Mouse (Mus musculus) spleen, adult 2 months (tissue): Measurements from ENCODE around the gene Map4k2. TPM values are rescaled to one million over a fixed set of nuclear protein-coding genes. Genes with fewer than 3 reads are reported as not detected.
A peak's percentile ranks its signal among the peaks of the same experiment; 100 is the strongest.
"Not testable (repeated sequence)": the region's sequence is repeated elsewhere in the genome, so short reads cannot be mapped to it uniquely, and the experiment has no call there.

Experiments used
- DNase-seq, 2 experiments: peaks; one replicate each; pipeline versions ENCODE4 v3.0.0 to v3.0.0-alpha.2; 2012 to 2021; ENCODE audit warnings: low spot score in 2 of 2, low read depth in 1 of 2
- H3K27ac ChIP-seq: fragments of 200-500 bp; 2 replicates; pipeline ENCODE4 v1.5.1; 2012; ENCODE audit warnings: low read length, inconsistent platforms; ENCODE audit not compliant: insufficient read depth
- H3K27me3 ChIP-seq: fragments of 200-500 bp; 2 replicates; pipeline ENCODE4 v1.6.1; 2012; ENCODE audit warnings: mild to moderate bottlenecking, moderate library complexity, low read length, inconsistent platforms; ENCODE audit not compliant: control insufficient read depth, insufficient read depth
- H3K36me3 ChIP-seq: fragments of 200-500 bp; 2 replicates; pipeline ENCODE4 v1.6.1; 2012; ENCODE audit warnings: mild to moderate bottlenecking, low read length, inconsistent platforms; ENCODE audit not compliant: control insufficient read depth, insufficient read depth
- H3K4me1 ChIP-seq: fragments of 200-500 bp; 2 replicates; pipeline ENCODE4 v1.6.1; 2011; ENCODE audit warnings: inconsistent platforms; ENCODE audit not compliant: control insufficient read depth, insufficient read depth, insufficient read length
- H3K4me3 ChIP-seq: fragments of 200-500 bp; 2 replicates; pipeline ENCODE4 v1.5.1; 2011; ENCODE audit warnings: mild to moderate bottlenecking, inconsistent platforms; ENCODE audit not compliant: insufficient read depth, insufficient read length; ENCODE audit errors: extremely low read depth
- CTCF ChIP-seq: fragments of 200-500 bp; IDR thresholded peaks from 2 replicates; pipeline ENCODE4 v1.5.1; 2011; ENCODE audit warnings: mild to moderate bottlenecking, inconsistent platforms; ENCODE audit not compliant: insufficient read depth, insufficient read length, insufficient replicate concordance; ENCODE audit errors: extremely low read depth
- POLR2A ChIP-seq: fragments of 200-500 bp; IDR thresholded peaks from 2 replicates; pipeline ENCODE4 v1.6.1; 2011; ENCODE audit warnings: low read depth, low read length, inconsistent platforms
- WGBS: fragments of 180-500 bp; shearing (Covaris S2); methylation state at CpG from one replicate; pipeline ENCODE4 v1.1.7; 2018; 5-methylcytosine and 5-hydroxymethylcytosine counted together
- polyA plus RNA-seq: library from polyadenylated mRNA; depleted of rRNA; stranded (reverse); fragments of >200 nt; gene quantifications from 2 replicates; pipeline ENCODE4 v1.2.3, GENCODE M21; 2012

The Map4k2 gene
- polyA plus RNA-seq, 1 experiment = 487 TPM

GRCm38 (mm10) chr19:6305517-6306115 lies 35.3 kb upstream of the Map4k2 start:
- DNase-seq = no peak

DNA sequence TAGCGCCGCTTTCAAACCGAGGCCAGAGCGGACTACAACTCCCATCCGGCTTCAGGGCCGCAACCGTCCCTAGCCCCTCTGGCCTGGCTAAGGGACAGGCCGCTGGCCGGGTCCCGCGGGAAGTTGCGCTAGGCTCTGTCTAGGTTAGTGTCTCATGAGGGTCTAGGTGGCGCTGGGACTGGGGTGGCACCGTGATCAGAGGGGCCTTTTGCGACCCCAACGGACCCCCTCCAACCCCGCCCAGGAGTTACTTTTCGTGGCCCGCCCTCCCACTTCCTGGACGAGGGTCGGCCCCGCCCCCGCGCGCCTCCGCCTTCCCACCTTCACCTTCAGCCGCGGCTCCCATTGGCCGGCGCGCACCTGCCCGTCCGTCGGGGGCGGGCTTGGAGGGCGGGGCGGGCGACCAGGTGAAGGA lies 34.8 kb upstream of the Map4k2 start, which contains the start of gene Cdc42bpg:
TSS of gene Cdc42bpg (plus strand) at position 320 of the 415 bp plus-strand sequence.
- H3K4me3 ChIP-seq = peak within 1 kb of the TSS; percentile 72
- no peak for TF ChIP-seq POLR2A
- TF ChIP-seq CTCF = no peak
- H3K27ac ChIP-seq = peak within 1 kb of the TSS; percentile 81
- H3K27me3 ChIP-seq = no peaks in the 10 kb centered on the region
- H3K36me3 ChIP-seq = no peaks in the 10 kb centered on the region
- under 1% methylated on average over 37 of the region's 38 CpGs for WGBS
- peak; percentile 64 to 90 for DNase-seq
- no peaks in the 10 kb centered on the region; the same call in none of the 2 replicates for H3K4me1 ChIP-seq

More at GRCm38 (mm10) chr19:6305517-6306115, 35.3 kb upstream of the Map4k2 start:
- no peak for TF ChIP-seq POLR2A
- no peak for TF ChIP-seq CTCF
- Histone ChIP-seq H3K27ac (peak overlapping the region; percentile 81), H3K4me3 (peak overlapping the region; percentile 72; the same call in 1 of the 2 replicates), H3K4me1 (no peaks in the 10 kb centered on the region; the same call in none of the 2 replicates), H3K36me3 (no peaks in the 10 kb centered on the region), H3K27me3 (no peaks in the 10 kb centered on the region)
- WGBS = 72% methylated on average over 8 of the region's 8 CpGs

DNA sequence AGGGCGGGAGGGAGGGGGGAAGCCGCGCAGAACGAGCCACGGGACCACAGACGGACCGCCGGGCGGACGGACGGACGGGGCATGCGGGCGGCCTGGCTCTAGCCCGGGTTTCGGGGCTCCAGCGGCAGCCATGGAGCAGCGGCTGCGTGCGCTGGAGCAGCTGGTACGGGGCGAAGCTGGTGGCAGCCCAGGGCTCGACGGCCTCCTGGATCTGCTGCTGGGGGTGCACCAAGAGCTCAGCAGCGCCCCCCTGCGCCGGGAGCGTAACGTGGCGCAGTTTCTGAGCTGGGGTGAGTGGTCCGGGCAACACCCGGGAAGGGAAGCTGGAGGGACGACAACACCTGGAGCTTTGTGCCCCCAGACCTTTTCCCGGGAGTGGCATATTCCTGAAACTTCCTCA lies 34.3 kb upstream of the Map4k2 start:
- Histone ChIP-seq H3K27ac (peak overlapping the region; percentile 49; the same call in 1 of the 2 replicates), H3K27me3 (no peaks in the 10 kb centered on the region), H3K4me3 (peak overlapping the region; percentile 72), H3K4me1 (no peaks in the 10 kb centered on the region; the same call in none of the 2 replicates), H3K36me3 (no peaks in the 10 kb centered on the region)
- WGBS = under 1% methylated on average over 25 of the region's 34 CpGs
- peak; percentile 56 to 66 for DNase-seq
- TF ChIP-seq POLR2A = no peak
- peak; percentile 58; the same call in 1 of the 2 replicates for TF ChIP-seq CTCF

- Histone ChIP-seq H3K27me3 (no peaks in the 10 kb centered on the region), H3K27ac (no peak overlapping the region), H3K4me1 (no peaks in the 10 kb centered on the region; the same call in 1 of the 2 replicates), H3K4me3 (no peak overlapping the region), H3K36me3 (no peaks in the 10 kb centered on the region)
- 90% methylated on average over 9 of the region's 9 CpGs for WGBS
- no peak for DNase-seq
- TF ChIP-seq POLR2A (no peak), CTCF (no peak)
Observed at GRCm38 (mm10) chr19:6307733-6308531, 33.0 kb upstream of the Map4k2 start.

DNA sequence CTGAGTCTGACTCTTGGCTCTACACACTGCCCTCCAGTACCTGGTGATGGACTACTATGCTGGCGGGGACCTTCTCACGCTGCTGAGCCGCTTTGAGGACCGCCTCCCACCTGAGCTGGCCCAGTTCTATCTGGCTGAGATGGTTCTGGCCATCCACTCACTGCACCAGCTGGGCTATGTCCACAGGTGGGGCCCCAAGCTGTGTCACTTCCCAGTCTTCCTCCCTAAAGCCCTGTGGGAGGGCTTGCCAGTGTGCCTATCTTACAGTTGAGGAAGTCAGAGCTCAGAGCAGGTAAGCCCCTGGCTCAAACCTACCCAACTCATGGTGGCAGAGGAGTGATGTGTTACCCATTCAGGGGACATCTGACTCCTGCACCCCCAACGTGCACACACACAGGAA lies 30.8 kb upstream of the Map4k2 start:
- Histone ChIP-seq H3K27me3 (no peaks in the 10 kb centered on the region), H3K36me3 (peaks cover 4% of the 10 kb centered on the region), H3K4me1 (no peaks in the 10 kb centered on the region; the same call in 1 of the 2 replicates), H3K27ac (no peak overlapping the region), H3K4me3 (no peak overlapping the region)
- no peak for DNase-seq
- TF ChIP-seq CTCF = no peak
- WGBS = 90% methylated on average over 5 of the region's 5 CpGs

GRCm38 (mm10) chr19:6311783-6312182 lies 29.2 kb upstream of the Map4k2 start:
- not testable (repeated sequence) for H3K27me3 ChIP-seq, DNase-seq, H3K4me3 ChIP-seq, H3K27ac ChIP-seq, H3K4me1 ChIP-seq
- 89% methylated on average over 3 of the region's 3 CpGs for WGBS
- peaks cover 10% of the 10 kb centered on the region for H3K36me3 ChIP-seq

GRCm38 (mm10) chr19:6313796-6314195 lies 27.1 kb upstream of the Map4k2 start:
- no peak for DNase-seq
- H3K4me1 ChIP-seq = no peaks in the 10 kb centered on the region
- no peak overlapping the region for H3K4me3 ChIP-seq
- 91% methylated on average over 8 of the region's 8 CpGs for WGBS
- peaks cover 17% of the 10 kb centered on the region for H3K36me3 ChIP-seq
- TF ChIP-seq CTCF (no peak), POLR2A (no peak)
- H3K27me3 ChIP-seq = no peaks in the 10 kb centered on the region
- no peak overlapping the region for H3K27ac ChIP-seq
